Mouse (Mus musculus) kidney, adult 2 months (tissue): Measurements from ENCODE around the gene Slc39a11.

Experiments used
- CTCF ChIP-seq: fragments of 200-500 bp; conservative IDR thresholded peaks from 2 replicates; pipeline ENCODE4 v1.5.1; 2011; ENCODE audit warnings: low read depth, mild to moderate bottlenecking, control low read depth, low read length, moderate library complexity, mixed read lengths; ENCODE audit not compliant: insufficient read depth, insufficient read length
- POLR2A ChIP-seq: fragments of 200-500 bp; IDR thresholded peaks from one replicate; pipeline ENCODE4 v1.6.1; 2011; ENCODE audit warnings: low read depth, low read length, control low read depth

GRCm38 (mm10) chr11:113658319-113658718 is 8.4 kb upstream of the Slc39a11 start:
- TF ChIP-seq CTCF (no peak), POLR2A (no peak)
